ENCODE assay signal across 8 mouse cellular contexts in genomic region chr13:63187145-63188143, GRCm38 (mm10).
A peak's percentile ranks its signal among the peaks of the same experiment; 100 is the strongest.
DNase-seq lines count a peak whose midpoint lies in the region; ATAC-seq and TF ChIP-seq lines count a peak whose summit lies in the region.

No protein-coding gene starts in this region.

- H3K4me1 ChIP-seq in midbrain, embryonic 11.5 days (ENCODE audit: control insufficient read depth, insufficient read depth, low read length): peaks cover 11% of the 10 kb centered on the region
- peaks cover 16% of the 10 kb centered on the region for H3K4me1 ChIP-seq in midbrain, embryonic 13.5 days (replicated peaks)
- peaks cover 34% of the 10 kb centered on the region for H3K4me1 ChIP-seq in embryonic facial prominence, embryonic 15.5 days
- peaks cover 31% of the 10 kb centered on the region for H3K4me1 ChIP-seq in stomach, embryonic 16.5 days (ENCODE audit: control insufficient read depth, insufficient read depth, low read length)
- H3K4me1 ChIP-seq in liver, postnatal 0 days (ENCODE audit: insufficient read depth): peaks cover 6% of the 10 kb centered on the region

- H3K9me3 ChIP-seq in midbrain, embryonic 11.5 days (ENCODE audit: control insufficient read depth, low read length): no peaks in the 10 kb centered on the region
- no peaks in the 10 kb centered on the region for H3K9me3 ChIP-seq in midbrain, embryonic 13.5 days
- H3K9me3 ChIP-seq in embryonic facial prominence, embryonic 15.5 days (replicated peaks): no peaks in the 10 kb centered on the region
- H3K9me3 ChIP-seq in stomach, embryonic 16.5 days (replicated peaks; ENCODE audit: control insufficient read depth, low read length): no peaks in the 10 kb centered on the region
- no peaks in the 10 kb centered on the region for H3K9me3 ChIP-seq in liver, postnatal 0 days (ENCODE audit: low read length)

- peak; percentile 45 for DNase-seq in midbrain, embryonic 11.5 days (ENCODE audit: low spot score, missing footprints)
- DNase-seq in kidney, adult 9 months: peak; percentile 74
- DNase-seq in cerebellum, adult 11-12 months: no peak
- DNase-seq in liver, postnatal 0 days: no peak
- DNase-seq in adrenal gland, postnatal 4 days (ENCODE audit: low spot score in 2 of 2): no peak

- H3K4me2 ChIP-seq in midbrain, embryonic 11.5 days: no peak overlapping the region
- H3K4me2 ChIP-seq in midbrain, embryonic 13.5 days (replicated peaks): no peak overlapping the region
- no peak overlapping the region for H3K4me2 ChIP-seq in embryonic facial prominence, embryonic 15.5 days (replicated peaks)
- no peak overlapping the region for H3K4me2 ChIP-seq in stomach, embryonic 16.5 days (ENCODE audit: low read depth, low read length)
- H3K4me2 ChIP-seq in liver, postnatal 0 days (ENCODE audit: low read depth, low read length): no peak overlapping the region

- no peak overlapping the region for H3K27ac ChIP-seq in midbrain, embryonic 11.5 days (ENCODE audit: low read depth, low read length)
- H3K27ac ChIP-seq in midbrain, embryonic 13.5 days: no peak overlapping the region
- H3K27ac ChIP-seq in embryonic facial prominence, embryonic 15.5 days (replicated peaks): peak overlapping the region; percentile 86
- H3K27ac ChIP-seq in stomach, embryonic 16.5 days (ENCODE audit: low read length): peak overlapping the region; percentile 83
- H3K27ac ChIP-seq in liver, postnatal 0 days (ENCODE audit: low read depth): no peak overlapping the region

- TF ChIP-seq EP300 in liver, postnatal 0 days (IDR thresholded peaks at IDR 0.05; ENCODE audit: low read depth): no peak

- H3K36me3 ChIP-seq in midbrain, embryonic 11.5 days (ENCODE audit: control insufficient read depth, insufficient read depth, low read length): no peaks in the 10 kb centered on the region
- 0 out of 2 replicates have a peak, but pooled peaks cover 3% of the 10 kb centered on the region for H3K36me3 ChIP-seq in midbrain, embryonic 13.5 days
- H3K36me3 ChIP-seq in embryonic facial prominence, embryonic 15.5 days: 0 out of 2 replicates have a peak, but pooled peaks cover 4% of the 10 kb centered on the region
- H3K36me3 ChIP-seq in stomach, embryonic 16.5 days (ENCODE audit: control insufficient read depth, insufficient read depth, low read length): no peaks in the 10 kb centered on the region
- no peaks in the 10 kb centered on the region for H3K36me3 ChIP-seq in liver, postnatal 0 days (replicated peaks; ENCODE audit: insufficient read depth, low read length)

- H3K9ac ChIP-seq in midbrain, embryonic 11.5 days (ENCODE audit: low read length): no peak overlapping the region
- no peak overlapping the region for H3K9ac ChIP-seq in midbrain, embryonic 13.5 days (replicated peaks)
- H3K9ac ChIP-seq in embryonic facial prominence, embryonic 15.5 days: no peak overlapping the region
- peak overlapping the region; percentile 35; the same call in 1 of the 2 replicates for H3K9ac ChIP-seq in stomach, embryonic 16.5 days (ENCODE audit: low read length)
- no peak overlapping the region for H3K9ac ChIP-seq in liver, postnatal 0 days (replicated peaks)

- H3K27me3 ChIP-seq in midbrain, embryonic 11.5 days (ENCODE audit: control insufficient read depth, insufficient read depth, low read length): no peaks in the 10 kb centered on the region
- H3K27me3 ChIP-seq in midbrain, embryonic 13.5 days: no peaks in the 10 kb centered on the region
- H3K27me3 ChIP-seq in embryonic facial prominence, embryonic 15.5 days: no peaks in the 10 kb centered on the region
- no peaks in the 10 kb centered on the region for H3K27me3 ChIP-seq in stomach, embryonic 16.5 days (ENCODE audit: control insufficient read depth, insufficient read depth, low read length)
- no peaks in the 10 kb centered on the region for H3K27me3 ChIP-seq in liver, postnatal 0 days (ENCODE audit: insufficient read depth, low read length)

- H3K4me3 ChIP-seq in midbrain, embryonic 11.5 days (ENCODE audit: low read depth, low read length): no peak overlapping the region
- no peak overlapping the region for H3K4me3 ChIP-seq in midbrain, embryonic 13.5 days (replicated peaks)
- no peak overlapping the region for H3K4me3 ChIP-seq in embryonic facial prominence, embryonic 15.5 days (replicated peaks)
- H3K4me3 ChIP-seq in stomach, embryonic 16.5 days (replicated peaks; ENCODE audit: low read length): no peak overlapping the region
- H3K4me3 ChIP-seq in liver, postnatal 0 days (ENCODE audit: low read depth, low read length): no peak overlapping the region

- no peak for TF ChIP-seq CTCF in liver, postnatal 0 days (IDR thresholded peaks at IDR 0.05; ENCODE audit: low read depth)

- 77% methylated on average over 13 of the region's 13 CpGs for WGBS in midbrain, embryonic 11.5 days
- 85% methylated on average over 13 of the region's 13 CpGs for WGBS in midbrain, embryonic 13.5 days
- WGBS in embryonic facial prominence, embryonic 15.5 days: 28% methylated on average over 13 of the region's 13 CpGs
- WGBS in stomach, embryonic 16.5 days: 41% methylated on average over 13 of the region's 13 CpGs
- WGBS in liver, postnatal 0 days (ENCODE audit: insufficient replicate concordance): 51% methylated on average over 13 of the region's 13 CpGs

- ATAC-seq in midbrain, embryonic 11.5 days (ENCODE audit: low FRiP score): no peak
- no peak for ATAC-seq in midbrain, embryonic 13.5 days
- ATAC-seq in embryonic facial prominence, embryonic 15.5 days (ENCODE audit: insufficient number of reproducible peaks, low FRiP score, low TSS enrichment, low read depth): peak; percentile 73; the same call in 1 of the 2 replicates
- ATAC-seq in stomach, embryonic 16.5 days (ENCODE audit: insufficient read depth, low FRiP score): peak; percentile 73
- ATAC-seq in liver, postnatal 0 days: no peak

Comparison
In these comparisons a context has a peak if more than half of its experiments do, and no peak if none do; other contexts are left out.
1. ATAC-seq: peak in embryonic facial prominence, embryonic 15.5 days (single experiment) and stomach, embryonic 16.5 days (single experiment); none in midbrain, embryonic 11.5 days (single experiment), midbrain, embryonic 13.5 days (single experiment) and liver, postnatal 0 days (single experiment).
2. DNase-seq: peak in midbrain, embryonic 11.5 days (single experiment) and kidney, adult 9 months (single experiment); none in cerebellum, adult 11-12 months (single experiment), liver, postnatal 0 days (single experiment) and adrenal gland, postnatal 4 days (0 of 2).
3. H3K27ac ChIP-seq: peak in embryonic facial prominence, embryonic 15.5 days (single experiment) and stomach, embryonic 16.5 days (single experiment); none in midbrain, embryonic 11.5 days (single experiment), midbrain, embryonic 13.5 days (single experiment) and liver, postnatal 0 days (single experiment).